Comparison of ENCODE assay signal across 24 mouse cellular contexts in the genomic region with DNA sequence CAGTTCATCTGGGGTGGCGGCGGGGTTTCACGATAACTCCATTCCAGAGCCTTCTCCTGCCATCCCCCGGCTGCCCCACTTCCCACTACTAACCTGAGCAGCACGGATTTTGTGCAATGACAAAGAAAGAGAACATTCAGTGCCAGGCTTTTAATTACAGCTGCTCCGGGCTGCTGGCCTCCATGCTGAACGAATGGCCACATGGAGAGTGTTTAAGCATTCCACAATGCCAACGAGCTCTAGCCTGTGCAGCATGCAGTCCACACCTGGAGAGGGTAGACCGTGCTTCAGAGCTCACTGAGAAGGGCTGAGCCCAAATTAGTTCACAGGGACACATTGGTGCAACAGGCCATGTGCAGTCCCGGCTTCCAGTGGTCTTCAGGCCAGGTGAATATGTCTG. TPM values are rescaled to one million over a fixed set of nuclear protein-coding genes. Genes with fewer than 3 reads are reported as not detected.
DNase-seq lines count a peak whose midpoint lies in the region; ATAC-seq and TF ChIP-seq lines count a peak whose summit lies in the region.
"Had no signal": no experiment of that assay in that cellular context is flagged by ENCODE, and none has a peak within 500 bp of the region (broad histone marks: within the 10 kb centered on the region; RNA-seq: fewer than 3 reads in every experiment).

No protein-coding gene starts in this region.

- peaks cover 12% of the 10 kb centered on the region; the same call in 1 of the 2 replicates for H3K36me3 ChIP-seq in lung, postnatal 0 days (ENCODE audit: insufficient read depth, low read length)
- H3K36me3 ChIP-seq in intestine, postnatal 0 days (ENCODE audit: control insufficient read depth, insufficient read depth) = peaks cover 29% of the 10 kb centered on the region
- peaks cover 27% of the 10 kb centered on the region for H3K36me3 ChIP-seq in kidney, postnatal 0 days (ENCODE audit: insufficient read depth, low read length)
- H3K36me3 ChIP-seq in stomach, postnatal 0 days (ENCODE audit: control insufficient read depth, insufficient read depth, low read length) = peaks cover 17% of the 10 kb centered on the region; the same call in 1 of the 2 replicates

- no peaks in the 10 kb centered on the region; the same call in 1 of the 2 replicates for H3K4me1 ChIP-seq in lung, postnatal 0 days (ENCODE audit: insufficient read depth, low read depth, low read length)
- H3K4me1 ChIP-seq in intestine, postnatal 0 days (replicated peaks; ENCODE audit: control insufficient read depth, insufficient read depth, low read length) = peaks cover 16% of the 10 kb centered on the region; the same call in 1 of the 2 replicates
- H3K4me1 ChIP-seq in kidney, postnatal 0 days (replicated peaks; ENCODE audit: insufficient read depth, low read length) = no peaks in the 10 kb centered on the region
- no peaks in the 10 kb centered on the region for H3K4me1 ChIP-seq in stomach, postnatal 0 days (replicated peaks; ENCODE audit: control insufficient read depth, insufficient read depth)
- H3K4me1 ChIP-seq: hindbrain, embryonic 15.5 days had no signal

- no peaks in the 10 kb centered on the region for H3K27me3 ChIP-seq in lung, postnatal 0 days (replicated peaks; ENCODE audit: insufficient read depth, low read length)
- H3K27me3 ChIP-seq in intestine, postnatal 0 days (replicated peaks; ENCODE audit: control insufficient read depth, insufficient read depth, low read length) = no peaks in the 10 kb centered on the region
- H3K27me3 ChIP-seq in kidney, postnatal 0 days (ENCODE audit: insufficient read depth, low read length) = no peaks in the 10 kb centered on the region
- no peaks in the 10 kb centered on the region for H3K27me3 ChIP-seq in stomach, postnatal 0 days (ENCODE audit: control insufficient read depth, insufficient read depth, low read length)
- H3K27me3 ChIP-seq: forebrain, embryonic 13.5 days; hindbrain, embryonic 15.5 days had no signal

- ATAC-seq in lung, postnatal 0 days = no peak
- no peak for ATAC-seq in intestine, postnatal 0 days
- ATAC-seq in kidney, postnatal 0 days (replicated peaks; ENCODE audit: low FRiP score, low read depth) = no peak
- no peak for ATAC-seq in stomach, postnatal 0 days (ENCODE audit: low FRiP score, low TSS enrichment)
- ATAC-seq: activated CD4-positive, CD25-positive, alpha-beta regulatory T cell, adult 4 months; forebrain, embryonic 13.5 days had no signal

- WGBS in lung, postnatal 0 days = 74% methylated on average over 10 of the region's 10 CpGs
- WGBS in intestine, postnatal 0 days = 80% methylated on average over 10 of the region's 10 CpGs
- 57% methylated on average over 10 of the region's 10 CpGs for WGBS in kidney, postnatal 0 days
- WGBS in stomach, postnatal 0 days = 81% methylated on average over 10 of the region's 10 CpGs

- no peak overlapping the region for H3K9ac ChIP-seq in lung, postnatal 0 days (replicated peaks; ENCODE audit: low read depth)
- H3K9ac ChIP-seq in intestine, postnatal 0 days (ENCODE audit: low read depth, low read length) = no peak overlapping the region
- no peak overlapping the region for H3K9ac ChIP-seq in kidney, postnatal 0 days (ENCODE audit: low read depth, low read length)
- H3K9ac ChIP-seq in stomach, postnatal 0 days (ENCODE audit: low read length) = no peak overlapping the region
- H3K9ac ChIP-seq: forebrain, embryonic 13.5 days; hindbrain, embryonic 15.5 days; liver, embryonic 14.5 days; lung, embryonic 14.5 days had no signal

- H3K9me3 ChIP-seq in lung, postnatal 0 days (ENCODE audit: low read length) = no peaks in the 10 kb centered on the region
- H3K9me3 ChIP-seq in intestine, postnatal 0 days (ENCODE audit: control insufficient read depth) = no peaks in the 10 kb centered on the region
- H3K9me3 ChIP-seq in kidney, postnatal 0 days (replicated peaks; ENCODE audit: low read length) = no peaks in the 10 kb centered on the region
- H3K9me3 ChIP-seq in stomach, postnatal 0 days (ENCODE audit: control insufficient read depth, low read length) = no peaks in the 10 kb centered on the region
- H3K9me3 ChIP-seq: forebrain, embryonic 13.5 days; G1E; heart, embryonic 10.5 days; hindbrain, embryonic 15.5 days had no signal

- H3K4me3 ChIP-seq in lung, postnatal 0 days (ENCODE audit: low read depth, low read length) = no peak overlapping the region
- no peak overlapping the region for H3K4me3 ChIP-seq in intestine, postnatal 0 days (ENCODE audit: low read depth, low read length)
- H3K4me3 ChIP-seq in kidney, postnatal 0 days (replicated peaks; ENCODE audit: low read depth, low read length) = no peak overlapping the region
- H3K4me3 ChIP-seq in stomach, postnatal 0 days (ENCODE audit: low read depth, low read length) = no peak overlapping the region
- H3K4me3 ChIP-seq: forebrain, embryonic 13.5 days; heart, embryonic 10.5 days; hindbrain, embryonic 15.5 days had no signal

- no peak for TF ChIP-seq CTCF in lung, postnatal 0 days (IDR thresholded peaks at IDR 0.05)
- TF ChIP-seq CTCF in intestine, postnatal 0 days (IDR thresholded peaks at IDR 0.05; ENCODE audit: low read depth) = no peak
- TF ChIP-seq CTCF in kidney, postnatal 0 days (IDR thresholded peaks at IDR 0.05; ENCODE audit: low read depth) = no peak
- no peak for TF ChIP-seq CTCF in stomach, postnatal 0 days (IDR thresholded peaks at IDR 0.05; ENCODE audit: low read depth)

- no peak for TF ChIP-seq EP300 in lung, postnatal 0 days (IDR thresholded peaks at IDR 0.05)
- no peak for TF ChIP-seq EP300 in stomach, postnatal 0 days (optimal IDR thresholded peaks at IDR 0.05)

- H3K4me2 ChIP-seq in lung, postnatal 0 days (replicated peaks; ENCODE audit: low read depth, low read length) = no peak overlapping the region
- H3K4me2 ChIP-seq in intestine, postnatal 0 days (replicated peaks; ENCODE audit: low read depth) = no peak overlapping the region
- no peak overlapping the region for H3K4me2 ChIP-seq in kidney, postnatal 0 days (ENCODE audit: low read length)
- no peak overlapping the region for H3K4me2 ChIP-seq in stomach, postnatal 0 days (replicated peaks; ENCODE audit: low read depth)
- H3K4me2 ChIP-seq: forebrain, embryonic 13.5 days; hindbrain, embryonic 15.5 days; lung, embryonic 14.5 days had no signal

- H3K27ac ChIP-seq in lung, postnatal 0 days (ENCODE audit: low read length) = 0 out of 2 replicates have a peak overlapping the region, but pooled peaks have one; percentile 3
- H3K27ac ChIP-seq in intestine, postnatal 0 days (ENCODE audit: low read depth, low read length) = peak overlapping the region; percentile 91
- H3K27ac ChIP-seq in kidney, postnatal 0 days = peak overlapping the region; percentile 80
- peak overlapping the region; percentile 41 for H3K27ac ChIP-seq in stomach, postnatal 0 days (replicated peaks)
- H3K27ac ChIP-seq: forebrain, embryonic 13.5 days; hindbrain, embryonic 15.5 days; liver, embryonic 14.5 days had no signal

- no peak for DNase-seq in lung, postnatal 0 days (ENCODE audit: low spot score)
- no peak for DNase-seq in lung, postnatal 14 days
- DNase-seq in kidney, postnatal 0 days (ENCODE audit: low spot score) = no peak
- no peak for DNase-seq in stomach, postnatal 0 days (ENCODE audit: low spot score)
- no peak for DNase-seq in adrenal gland, adult 8-10 months
- DNase-seq in liver = no peak
- DNase-seq: B cell, adult 2 months; cerebellum, adult 8-10 months; cerebellum, postnatal 36 days; heart, postnatal 4 days; lung, embryonic 14.5 days; lung, postnatal 4 days; right cerebral cortex, adult 18-20 months; right cerebral cortex, postnatal 4 days had no signal

RNA-seq across cellular contexts. Expression of a gene that starts 9.1 kb away (rescaled TPM):
- 0.08 and 0.18 TPM in 2 replicates for polyA plus RNA-seq in lung, postnatal 0 days (2015; fragmentation: Nextera tagmentation; extraction: Ambion mirVana)
- polyA plus RNA-seq in intestine, postnatal 0 days (2015; fragmentation: Nextera tagmentation; extraction: Ambion mirVana) = 0.81 and 0.91 TPM in 2 replicates
- 0.36 and 0.46 TPM in 2 replicates for polyA plus RNA-seq in kidney, postnatal 0 days (2015; fragmentation: Nextera tagmentation; extraction: Ambion mirVana)
- polyA plus RNA-seq in stomach, postnatal 0 days (2015; fragmentation: Nextera tagmentation; extraction: Ambion mirVana) = 0.39 and 0.73 TPM in 2 replicates
- total RNA-seq in adrenal gland, adult 8-10 months (2022) = 1 to 10 TPM in 2 of 4 experiments, under 1 TPM in 2; 0.49 to 1.9 (median 1.3) TPM
- total RNA-seq: CH12.LX; G1E; granulocyte monocyte progenitor cell, adult 5-6 weeks; heart, postnatal 4 days had no signal
- polyA plus RNA-seq: activated CD4-positive, CD25-positive, alpha-beta regulatory T cell, adult 4 months; forebrain, embryonic 13.5 days; G1E; heart, embryonic 16.5 days; liver, embryonic 14.5 days had no signal

RNA-seq across cellular contexts. Expression of a gene that starts 27.7 kb away (rescaled TPM):
- 82.0 and 84.6 TPM in 2 replicates for polyA plus RNA-seq in lung, postnatal 0 days (2015; fragmentation: Nextera tagmentation; extraction: Ambion mirVana)
- 72.7 and 73.4 TPM in 2 replicates for polyA plus RNA-seq in intestine, postnatal 0 days (2015; fragmentation: Nextera tagmentation; extraction: Ambion mirVana)
- 73.6 and 77.6 TPM in 2 replicates for polyA plus RNA-seq in kidney, postnatal 0 days (2015; fragmentation: Nextera tagmentation; extraction: Ambion mirVana)
- polyA plus RNA-seq in stomach, postnatal 0 days (2015; fragmentation: Nextera tagmentation; extraction: Ambion mirVana) = 63.7 and 64.7 TPM in 2 replicates
- total RNA-seq in adrenal gland, adult 8-10 months (2022) = 10 to 100 TPM; 81.1 to 93.8 (median 85.9) TPM

RNA-seq across cellular contexts. Expression of a gene that starts 44.8 kb away (rescaled TPM):
- 213 and 288 TPM in 2 replicates for polyA plus RNA-seq in lung, postnatal 0 days (2015; fragmentation: Nextera tagmentation; extraction: Ambion mirVana)
- 87.2 and 88.8 TPM in 2 replicates for polyA plus RNA-seq in intestine, postnatal 0 days (2015; fragmentation: Nextera tagmentation; extraction: Ambion mirVana)
- polyA plus RNA-seq in kidney, postnatal 0 days (2015; fragmentation: Nextera tagmentation; extraction: Ambion mirVana) = 123 and 127 TPM in 2 replicates
- 123 and 131 TPM in 2 replicates for polyA plus RNA-seq in stomach, postnatal 0 days (2015; fragmentation: Nextera tagmentation; extraction: Ambion mirVana)
- 100 to 1,000 TPM in 2 of 4 experiments, 10 to 100 TPM in 2; 80.9 to 133 (median 107) TPM for total RNA-seq in adrenal gland, adult 8-10 months (2022)
- total RNA-seq: CH12.LX had no signal
- polyA plus RNA-seq: activated CD4-positive, CD25-positive, alpha-beta regulatory T cell, adult 4 months had no signal

Comparison
In these comparisons a context has a peak if more than half of its experiments do, and no peak if none do; other contexts are left out.
1. H3K27ac ChIP-seq: peak in every context shown above with its lines; median percentile 91 in intestine, postnatal 0 days; 80 in kidney, postnatal 0 days; 41 in stomach, postnatal 0 days; 3 in lung, postnatal 0 days.